Mouse (Mus musculus): ENCODE results near the gene Fpr-rs3. TPM values are rescaled to one million over a fixed set of nuclear protein-coding genes. Genes with fewer than 3 reads are reported as not detected.

Fpr-rs3 gene
- not detected for total RNA-seq (2021)

GRCm38 (mm10) chr17:20624777-20625176 is at the start of gene Fpr-rs3:
TSS of gene Fpr-rs3 (minus strand) at chr17:20624877.
- no peak for DNase-seq (ENCODE audit: low spot score in 2 of 2)
- intact Hi-C loops (cut with DNase I), result no loop called here

DNA sequence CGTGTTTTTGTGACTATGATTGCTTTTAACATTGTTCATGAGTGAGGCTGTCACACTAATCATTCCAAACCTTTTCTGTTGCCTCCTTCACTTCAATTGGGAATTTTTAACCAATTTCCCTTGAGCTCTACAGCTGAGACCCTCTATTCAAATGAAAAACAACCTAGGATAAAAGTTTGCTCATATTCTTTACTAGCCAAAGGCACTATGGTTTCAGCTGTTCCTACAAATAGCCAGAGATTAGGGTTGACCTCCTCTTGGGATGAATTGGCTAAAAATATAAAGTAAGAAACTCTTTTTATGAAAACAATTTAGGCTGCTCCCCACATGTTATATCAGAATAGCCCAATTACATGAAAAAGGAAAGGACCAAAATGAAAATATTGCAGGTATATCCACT is 28.4 kb downstream of the Fpr-rs3 start, which contains the start of gene Vmn2r110:
Gene Vmn2r110 (minus strand): TSS at position 101 of the 400 bp plus-strand sequence.
- no peak for DNase-seq (ENCODE audit: low spot score in 2 of 2)
- intact Hi-C loops (cut with DNase I), result no loop called here

Other genes with a start within 250 kb of the Fpr-rs3 start
- gene Vmn1r224, start 210.7 kb downstream of the Fpr-rs3 start, total RNA-seq (2021), result not detected
- gene Vmn2r108, start 143.5 kb downstream of the Fpr-rs3 start, total RNA-seq (2021), result under 1 TPM in 1 of 2 experiments, not detected in 1; 0.07 TPM
- not detected for gene Vmn1r225, start 126.7 kb downstream of the Fpr-rs3 start, total RNA-seq (2021)
- not detected for gene Vmn2r109, start 60.1 kb downstream of the Fpr-rs3 start, total RNA-seq (2021)
- not detected for gene Vmn2r110, start 28.5 kb downstream of the Fpr-rs3 start, total RNA-seq (2021)
- not detected for gene Vmn1r226, start 58.0 kb upstream of the Fpr-rs3 start, total RNA-seq (2021)
- gene Vmn1r227, start 105.0 kb upstream of the Fpr-rs3 start, total RNA-seq (2021), result not detected
- not detected for gene Vmn1r228, start 161.3 kb upstream of the Fpr-rs3 start, total RNA-seq (2021)
- gene Vmn1r229, start 186.7 kb upstream of the Fpr-rs3 start, total RNA-seq (2021), result under 1 TPM in 1 of 2 experiments, not detected in 1; 0.14 TPM
- not detected for gene Vmn1r230, start 215.6 kb upstream of the Fpr-rs3 start, total RNA-seq (2021)